Mouse (Mus musculus) midbrain, embryonic 15.5 days (tissue): ENCODE data around the gene Coa4. TPM values are rescaled to one million over a fixed set of nuclear protein-coding genes. Genes with fewer than 3 reads are reported as not detected.
"Not testable (repeated sequence)": the region's sequence is repeated elsewhere in the genome, so short reads cannot be mapped to it uniquely, and the experiment has no call there.

Experiments
- ATAC-seq: fragments of 200-750 bp; cut with Nextera tagmentation; replicated peaks from 2 replicates; pipeline ENCODE4 v1.8.0; 2017; ENCODE audit warnings: moderate TSS enrichment
- H3K27ac ChIP-seq: fragments of 300-500 bp; sonication (generic); 2 replicates; pipeline ENCODE4 v1.5.1; 2015; ENCODE audit warnings: mild to moderate bottlenecking, inconsistent platforms
- H3K27me3 ChIP-seq: fragments of 300-500 bp; sonication (generic); replicated peaks from 2 replicates; pipeline ENCODE4 v1.6.1; 2015; ENCODE audit warnings: inconsistent platforms
- H3K36me3 ChIP-seq: fragments of 300-500 bp; sonication (generic); replicated peaks from 2 replicates; pipeline ENCODE4 v1.6.1; 2015; ENCODE audit warnings: inconsistent platforms
- H3K4me1 ChIP-seq: fragments of 300-500 bp; sonication (generic); 2 replicates; pipeline ENCODE4 v1.6.1; 2015; ENCODE audit warnings: inconsistent platforms
- H3K4me2 ChIP-seq: fragments of 300-500 bp; sonication (generic); 2 replicates; pipeline ENCODE4 v1.6.1; 2015; ENCODE audit warnings: inconsistent platforms, mild to moderate bottlenecking, moderate library complexity
- H3K4me3 ChIP-seq: fragments of 300-500 bp; sonication (generic); 2 replicates; pipeline ENCODE4 v1.5.1; 2015; ENCODE audit warnings: mild to moderate bottlenecking, inconsistent platforms
- H3K9ac ChIP-seq: fragments of 300-500 bp; sonication (generic); 2 replicates; pipeline ENCODE4 v1.6.1; 2015; ENCODE audit warnings: mild to moderate bottlenecking, inconsistent platforms
- H3K9me3 ChIP-seq: fragments of 300-500 bp; sonication (generic); 2 replicates; pipeline ENCODE4 v1.6.1; 2016; ENCODE audit warnings: inconsistent platforms
- whole genome bisulfite sequencing: fragments of 180-500 bp; shearing (Covaris S2); methylation state at CpG from one replicate; pipeline ENCODE4 v1.1.7; 2015; ENCODE audit warnings: mixed read lengths; 5-methylcytosine and 5-hydroxymethylcytosine counted together
- polyA plus RNA-seq: library from polyadenylated mRNA; unstranded; fragments of >200 nt; fragmentation: Nextera tagmentation; extraction: Ambion mirVana; gene quantifications from 2 replicates; pipeline ENCODE4 v1.2.1, GENCODE M21; 2015

The Coa4 gene
- polyA plus RNA-seq, 1 experiment from 2014 or later = 15.5 TPM

DNA sequence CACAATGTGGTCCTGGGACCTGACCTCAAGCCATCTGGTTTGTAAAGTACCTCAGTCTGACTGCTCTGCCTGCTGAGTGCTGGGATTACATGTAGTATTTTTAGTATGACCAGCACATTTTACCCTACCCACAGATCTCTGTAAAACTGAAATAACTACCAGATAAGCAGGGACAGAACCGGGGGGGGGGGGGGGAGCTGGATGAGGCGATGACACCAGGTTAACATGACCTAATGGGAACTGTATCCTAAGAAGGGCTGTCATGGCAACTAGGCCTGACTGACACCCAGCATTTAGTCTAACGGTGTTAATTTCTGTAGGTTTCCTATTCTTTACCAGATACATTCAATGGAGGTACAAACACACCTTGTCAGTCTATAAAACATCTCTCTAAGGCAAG is 12.9 kb downstream of the Coa4 start:
- 87% methylated on average over 3 of the region's 3 CpGs for WGBS

DNA sequence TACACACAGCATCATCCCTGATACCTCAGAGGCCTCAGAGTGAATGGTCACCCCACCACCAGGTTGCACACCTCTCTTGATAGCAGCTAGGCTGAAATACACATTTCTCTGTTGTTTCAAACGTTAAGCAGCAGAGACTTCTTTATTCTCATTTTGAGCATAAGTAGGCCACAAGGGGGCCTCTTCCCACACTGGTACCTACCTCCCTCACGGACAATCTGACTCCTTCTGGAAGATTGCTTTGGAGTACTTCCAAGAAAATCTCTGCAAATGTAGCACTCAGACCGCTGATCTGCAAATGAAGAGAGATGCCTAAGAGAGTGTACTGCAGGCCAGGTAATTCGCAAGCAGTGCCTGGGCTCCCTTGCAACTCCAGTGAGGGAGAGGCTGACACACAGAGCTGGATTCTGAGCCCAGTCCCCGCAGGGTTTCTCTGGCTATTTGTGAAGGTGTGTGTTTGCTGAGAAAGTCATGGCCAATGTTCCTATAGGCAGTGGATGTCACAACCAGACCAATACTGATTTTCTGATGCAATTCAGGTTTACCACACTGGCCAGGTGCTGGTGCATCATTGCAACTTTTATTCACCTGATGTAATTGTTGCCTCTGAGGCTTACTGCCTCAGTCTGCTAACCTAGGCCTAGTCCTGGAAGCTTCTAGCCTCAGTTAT is 13.6 kb downstream of the Coa4 start:
- ATAC-seq = no peak
- Histone ChIP-seq H3K27ac (no peak overlapping the region), H3K4me3 (no peak overlapping the region), H3K4me1 (peaks cover 9% of the 10 kb centered on the region), H3K36me3 (peaks cover 6% of the 10 kb centered on the region; the same call in 1 of the 2 replicates), H3K9ac (no peak overlapping the region), H3K9me3 (no peaks in the 10 kb centered on the region), H3K27me3 (no peaks in the 10 kb centered on the region), H3K4me2 (no peak overlapping the region)
- 51% methylated on average over 5 of the region's 5 CpGs for WGBS

More for the DNA sequence above, 12.9 kb downstream of the Coa4 start:
- Histone ChIP-seq H3K27ac (no peak overlapping the region), H3K27me3 (no peaks in the 10 kb centered on the region), H3K9ac (no peak overlapping the region), H3K4me2 (no peak overlapping the region), H3K4me1 (peaks cover 2% of the 10 kb centered on the region), H3K36me3 (peaks cover 6% of the 10 kb centered on the region; the same call in 1 of the 2 replicates), H3K9me3 (no peaks in the 10 kb centered on the region), H3K4me3 (no peak overlapping the region)
- no peak for ATAC-seq

DNA sequence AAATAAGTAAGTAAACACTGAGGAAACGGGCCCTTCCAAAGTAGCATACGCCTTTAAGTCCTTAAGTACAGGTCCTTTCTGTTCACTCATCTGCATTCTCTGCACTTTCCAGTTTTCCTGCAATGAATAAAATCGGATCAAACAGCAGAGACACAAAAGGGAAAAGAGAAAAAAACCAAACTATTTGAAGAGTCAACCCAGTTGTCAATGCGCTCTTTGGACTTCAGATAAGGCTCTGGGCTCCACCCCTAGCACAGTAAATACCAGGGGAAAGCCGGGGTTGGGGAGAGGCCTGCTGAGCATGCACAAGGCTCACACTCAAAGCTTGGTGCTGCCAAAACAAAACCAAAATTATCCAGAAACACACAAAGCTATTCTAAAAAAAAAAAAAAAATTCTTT is 18.1 kb downstream of the Coa4 start:
- no peak overlapping the region for H3K4me2 ChIP-seq
- H3K27me3 ChIP-seq = no peaks in the 10 kb centered on the region
- H3K9me3 ChIP-seq = no peaks in the 10 kb centered on the region
- H3K9ac ChIP-seq = no peak overlapping the region
- peak overlapping the region; percentile 85 for H3K27ac ChIP-seq
- H3K36me3 ChIP-seq = no peaks in the 10 kb centered on the region
- peaks cover 12% of the 10 kb centered on the region for H3K4me1 ChIP-seq
- H3K4me3 ChIP-seq = no peak overlapping the region
- 43% methylated on average over 5 of the region's 5 CpGs for WGBS
- ATAC-seq = no peak

DNA sequence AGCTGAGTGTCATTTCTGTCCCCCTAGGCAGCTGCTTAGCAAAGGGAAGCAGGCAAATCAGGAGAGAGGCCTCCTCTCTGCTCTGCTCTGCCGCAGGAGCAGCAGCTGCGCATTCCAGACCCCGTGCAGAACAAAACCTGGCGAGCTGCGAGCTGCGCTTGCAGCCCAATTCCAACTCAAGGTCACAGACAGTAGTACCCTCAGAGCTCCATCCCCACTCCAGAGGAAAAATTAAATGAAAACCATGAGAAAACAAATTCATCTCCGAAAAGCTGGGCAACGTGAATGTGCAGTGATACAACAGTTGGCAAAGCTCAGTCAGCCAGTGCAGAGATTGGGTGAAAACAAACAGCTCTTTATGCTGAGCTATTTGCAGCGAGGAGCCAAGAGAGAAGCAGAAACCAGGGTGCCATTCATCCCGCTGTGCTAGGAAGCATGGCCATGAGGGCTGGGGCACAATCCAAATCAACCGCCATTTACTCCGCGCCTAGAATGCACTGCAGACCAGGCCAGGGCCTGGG is 18.6 kb downstream of the Coa4 start:
- Histone ChIP-seq H3K4me3 (no peak overlapping the region), H3K27ac (peak overlapping the region; percentile 85), H3K36me3 (no peaks in the 10 kb centered on the region), H3K9ac (no peak overlapping the region; the same call in 1 of the 2 replicates), H3K9me3 (no peaks in the 10 kb centered on the region), H3K4me2 (peak overlapping the region; percentile 19), H3K4me1 (peaks cover 12% of the 10 kb centered on the region), H3K27me3 (no peaks in the 10 kb centered on the region)
- peak; percentile 86 for ATAC-seq
- 17% methylated on average over 13 of the region's 13 CpGs for WGBS

DNA sequence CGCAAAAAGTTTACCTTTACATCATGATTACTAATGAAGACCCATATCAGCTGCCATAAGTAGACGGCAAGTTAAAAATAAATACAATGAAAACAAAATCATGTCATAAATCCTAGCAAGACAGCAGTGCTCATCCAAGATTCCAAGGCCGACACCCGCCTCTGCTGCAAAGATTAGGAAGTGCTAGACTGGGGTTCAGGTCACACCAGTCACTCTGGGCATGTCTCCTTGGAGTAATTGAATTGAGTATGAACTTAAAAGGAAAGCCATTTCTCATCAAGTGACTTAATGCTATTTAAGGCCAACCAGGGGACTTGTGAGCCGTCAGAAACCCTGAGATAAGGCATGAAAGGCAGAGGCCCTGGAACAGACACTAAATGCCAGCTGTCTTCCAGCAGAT is 20.4 kb downstream of the Coa4 start:
- Histone ChIP-seq H3K9ac (no peak overlapping the region), H3K4me3 (no peak overlapping the region), H3K4me1 (peaks cover 18% of the 10 kb centered on the region), H3K27ac (no peak overlapping the region), H3K4me2 (no peak overlapping the region), H3K27me3 (no peaks in the 10 kb centered on the region), H3K36me3 (no peaks in the 10 kb centered on the region), H3K9me3 (no peaks in the 10 kb centered on the region)
- ATAC-seq = no peak
- WGBS = 89% methylated on average over 5 of the region's 5 CpGs

DNA sequence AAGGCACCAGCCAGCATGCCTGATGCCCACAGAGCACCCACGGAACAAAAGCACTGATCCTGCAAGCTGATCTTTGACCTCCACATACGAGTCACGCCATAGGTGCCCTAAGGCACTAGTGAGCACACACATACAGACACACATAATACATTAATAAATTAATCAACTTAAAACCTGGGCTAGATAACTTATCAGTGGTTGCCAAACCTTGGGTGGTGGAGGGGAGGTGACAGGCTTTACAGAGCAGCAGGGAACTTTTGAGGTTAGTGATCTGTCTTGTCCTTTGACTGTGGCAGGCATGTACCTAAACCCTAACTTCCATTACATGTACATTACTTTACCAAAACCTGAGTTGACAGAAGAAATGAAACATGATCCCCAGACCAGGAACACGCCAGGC is 22.5 kb downstream of the Coa4 start:
- no peak overlapping the region for H3K9ac ChIP-seq
- 84% methylated on average over 4 of the region's 4 CpGs for WGBS
- ATAC-seq = no peak
- no peak overlapping the region for H3K27ac ChIP-seq
- no peaks in the 10 kb centered on the region for H3K9me3 ChIP-seq
- H3K4me1 ChIP-seq = peaks cover 24% of the 10 kb centered on the region
- no peak overlapping the region for H3K4me3 ChIP-seq
- H3K4me2 ChIP-seq = no peak overlapping the region
- H3K36me3 ChIP-seq = no peaks in the 10 kb centered on the region
- H3K27me3 ChIP-seq = no peaks in the 10 kb centered on the region

DNA sequence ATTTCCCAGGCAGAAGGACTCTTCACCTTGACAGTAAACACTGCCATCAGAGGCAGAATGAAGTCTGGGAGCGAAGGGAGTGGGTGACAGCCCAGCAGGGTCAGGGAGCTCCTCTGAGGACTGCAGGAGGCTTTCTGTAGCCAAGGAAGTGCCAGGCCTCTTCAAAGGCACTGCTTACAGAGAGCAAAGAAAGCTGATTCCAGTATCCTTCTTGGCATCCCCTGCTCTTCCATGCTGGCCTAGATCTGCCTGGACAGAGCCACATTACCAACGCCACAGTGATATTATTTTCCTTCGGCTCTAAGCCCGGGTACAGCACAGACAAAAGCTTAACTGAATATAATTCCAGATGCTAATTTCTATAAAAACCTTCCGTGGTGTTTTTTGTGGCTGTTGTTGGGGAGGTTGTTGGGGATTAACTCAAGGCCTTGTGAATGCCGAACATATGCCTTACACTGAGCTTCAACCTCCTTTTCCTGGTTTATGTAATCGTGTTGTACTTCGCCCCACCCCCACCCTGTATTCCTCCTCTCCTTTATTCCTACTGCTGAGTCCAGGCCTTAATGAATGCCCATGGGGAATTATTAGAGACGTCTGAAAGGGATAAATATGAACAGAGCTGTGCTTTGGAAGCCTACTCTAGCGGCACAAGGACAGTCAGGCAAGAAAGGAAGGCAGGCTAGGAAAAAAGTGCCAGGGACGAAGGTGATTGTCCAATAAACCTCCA is 25.2 kb downstream of the Coa4 start:
- no peak overlapping the region; the same call in 1 of the 2 replicates for H3K9ac ChIP-seq

DNA sequence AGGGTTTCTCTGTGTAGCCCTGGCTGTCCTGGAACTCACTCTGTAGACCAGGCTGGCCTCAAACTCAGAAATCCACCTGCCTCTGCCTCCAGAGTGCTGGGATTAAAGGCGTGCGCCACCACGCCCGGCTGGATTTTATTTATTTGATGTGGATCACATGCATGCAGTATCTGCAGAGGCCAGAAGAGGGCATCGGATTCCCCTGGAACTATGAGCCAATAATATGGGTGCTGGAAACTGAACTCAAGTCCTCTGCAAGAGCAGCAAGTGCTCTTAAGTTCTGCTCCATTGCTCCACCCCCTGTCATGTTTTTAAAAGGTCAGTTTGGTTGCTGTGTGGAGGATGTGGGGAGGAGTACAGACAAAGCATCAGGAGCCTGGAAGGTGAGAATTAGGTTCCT is 30.4 kb downstream of the Coa4 start:
- not testable (repeated sequence) for H3K36me3 ChIP-seq, H3K9me3 ChIP-seq, H3K4me3 ChIP-seq, ATAC-seq, H3K4me1 ChIP-seq, H3K4me2 ChIP-seq, H3K27ac ChIP-seq, H3K27me3 ChIP-seq, H3K9ac ChIP-seq
- 73% methylated on average over 5 of the region's 5 CpGs for WGBS

More for the DNA sequence above, 25.2 kb downstream of the Coa4 start:
- Histone ChIP-seq H3K9me3 (no peaks in the 10 kb centered on the region), H3K36me3 (0 out of 2 replicates have a peak, but pooled peaks cover 3% of the 10 kb centered on the region), H3K27me3 (no peaks in the 10 kb centered on the region), H3K27ac (peak overlapping the region; percentile 77), H3K4me1 (peaks cover 11% of the 10 kb centered on the region), H3K4me3 (no peak overlapping the region), H3K4me2 (no peak overlapping the region)
- ATAC-seq = peak; percentile 39; the same call in 1 of the 2 replicates
- WGBS = 44% methylated on average over 11 of the region's 11 CpGs

DNA sequence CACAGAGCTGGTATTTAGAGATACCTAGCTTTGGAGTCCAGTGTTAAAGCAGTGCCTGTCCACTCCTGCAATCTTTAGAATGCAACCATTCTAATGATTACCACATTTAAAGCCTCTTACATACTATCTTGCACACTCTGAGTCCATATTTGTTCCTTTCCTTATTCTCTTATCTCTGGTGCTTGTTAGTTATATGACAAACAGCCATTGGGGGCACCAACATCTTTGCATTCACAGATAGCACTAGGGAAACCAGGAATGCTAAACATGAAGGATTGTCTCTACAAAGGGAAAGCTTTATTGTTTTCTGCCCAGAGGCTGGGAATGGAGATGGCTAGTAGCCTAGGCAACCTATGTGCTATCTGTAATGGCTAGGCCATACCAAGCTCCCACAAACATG is 33.0 kb downstream of the Coa4 start:
- no peaks in the 10 kb centered on the region for H3K4me1 ChIP-seq
- H3K4me2 ChIP-seq = no peak overlapping the region
- no peak for ATAC-seq
- no peaks in the 10 kb centered on the region for H3K27me3 ChIP-seq
- H3K4me3 ChIP-seq = no peak overlapping the region
- peaks cover 2% of the 10 kb centered on the region; the same call in 1 of the 2 replicates for H3K36me3 ChIP-seq
- H3K9ac ChIP-seq = no peak overlapping the region
- no peaks in the 10 kb centered on the region for H3K9me3 ChIP-seq
- no peak overlapping the region for H3K27ac ChIP-seq

DNA sequence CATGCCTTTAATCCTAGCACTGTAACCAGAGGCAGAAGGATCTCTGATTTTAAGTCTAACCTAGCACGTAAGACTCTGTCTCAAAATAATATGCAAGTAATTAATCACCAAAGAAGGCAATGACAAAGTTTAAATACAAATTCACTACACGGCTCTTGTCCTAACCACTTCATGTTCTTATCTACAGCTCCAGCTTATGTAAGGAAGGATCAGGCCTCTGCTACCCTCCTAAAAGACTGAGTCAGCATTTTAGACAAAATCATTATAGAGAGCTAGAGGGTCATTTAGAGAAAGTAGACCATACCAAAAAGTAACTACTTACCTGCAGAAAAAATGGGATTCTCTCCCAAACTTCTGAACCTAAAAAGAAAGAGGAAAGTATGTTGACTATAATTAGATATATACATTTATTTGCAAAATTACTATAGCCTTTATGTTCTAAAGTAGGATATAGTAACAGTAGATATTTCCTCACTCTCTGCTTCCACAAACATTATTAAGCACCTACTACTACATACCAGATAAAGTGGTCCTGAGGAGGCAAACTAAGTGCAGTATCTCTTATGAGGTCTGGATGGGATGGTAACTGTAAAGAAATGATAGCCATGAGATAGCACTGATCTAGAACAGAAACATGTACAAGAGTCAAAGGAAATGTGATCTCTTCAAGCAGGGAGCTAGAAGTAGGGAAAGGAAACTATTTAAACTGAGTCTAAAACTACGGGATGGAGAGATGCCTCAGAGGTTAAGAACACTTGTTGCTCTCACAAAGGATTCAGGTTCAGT is 34.3 kb downstream of the Coa4 start:
- H3K27me3 ChIP-seq = no peaks in the 10 kb centered on the region
- H3K9me3 ChIP-seq = no peaks in the 10 kb centered on the region
- H3K9ac ChIP-seq = no peak overlapping the region
- H3K4me2 ChIP-seq = no peak overlapping the region
- no peak overlapping the region for H3K4me3 ChIP-seq
- WGBS = 89% methylated on average over 3 of the region's 3 CpGs
- H3K4me1 ChIP-seq = no peaks in the 10 kb centered on the region
- H3K27ac ChIP-seq = no peak overlapping the region
- no peak for ATAC-seq
- H3K36me3 ChIP-seq = no peaks in the 10 kb centered on the region; the same call in 1 of the 2 replicates

DNA sequence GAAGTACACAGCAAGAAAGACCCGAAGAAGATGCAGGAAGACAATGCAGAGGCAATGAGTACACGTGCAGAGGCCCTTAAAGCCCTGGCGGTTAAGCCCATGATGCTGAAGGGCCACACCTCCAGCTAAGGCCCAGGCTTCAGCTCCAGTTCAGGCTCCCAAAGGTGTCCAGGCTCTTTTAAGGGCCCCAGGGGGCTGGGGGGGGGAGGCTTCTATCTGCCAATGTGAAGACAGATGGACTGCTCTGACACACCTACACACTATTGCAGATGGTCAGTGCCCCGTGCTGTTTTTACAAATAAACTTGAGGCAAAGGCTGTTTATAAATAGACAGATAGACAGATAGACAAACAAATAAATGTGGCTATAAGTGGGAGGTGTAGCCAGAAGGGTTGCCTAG is 35.2 kb downstream of the Coa4 start:
- H3K36me3 ChIP-seq = no peaks in the 10 kb centered on the region; the same call in 1 of the 2 replicates
- no peak overlapping the region for H3K27ac ChIP-seq
- H3K9ac ChIP-seq = no peak overlapping the region
- ATAC-seq = no peak
- H3K4me2 ChIP-seq = no peak overlapping the region
- H3K9me3 ChIP-seq = no peaks in the 10 kb centered on the region
- no peaks in the 10 kb centered on the region for H3K27me3 ChIP-seq
- H3K4me1 ChIP-seq = no peaks in the 10 kb centered on the region
- WGBS = 84% methylated on average over 4 of the region's 4 CpGs
- H3K4me3 ChIP-seq = no peak overlapping the region

DNA sequence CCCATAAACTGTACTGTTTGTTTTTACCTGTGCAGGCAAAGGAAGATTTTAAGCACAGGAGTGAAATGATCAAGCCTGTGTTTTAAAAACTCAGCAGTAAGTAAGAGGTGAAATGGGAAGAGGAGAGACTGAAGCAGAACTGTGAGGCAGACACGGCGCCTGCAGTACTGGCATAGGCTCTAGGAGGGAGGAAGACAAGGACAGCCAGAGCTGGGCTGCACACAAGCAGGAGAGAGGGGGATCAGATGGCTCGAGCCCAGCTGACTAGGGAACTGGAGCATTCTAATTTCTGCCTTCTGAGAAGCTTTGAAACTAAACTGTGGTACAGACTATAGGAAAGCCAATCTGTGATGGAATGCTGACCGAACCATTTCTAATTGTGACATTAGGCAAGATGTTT is 35.8 kb downstream of the Coa4 start:
- no peak for ATAC-seq
- H3K9ac ChIP-seq = no peak overlapping the region
- H3K4me1 ChIP-seq = no peaks in the 10 kb centered on the region
- no peak overlapping the region for H3K4me2 ChIP-seq
- no peaks in the 10 kb centered on the region for H3K27me3 ChIP-seq
- 86% methylated on average over 4 of the region's 4 CpGs for WGBS
- H3K36me3 ChIP-seq = no peaks in the 10 kb centered on the region; the same call in 1 of the 2 replicates
- H3K4me3 ChIP-seq = no peak overlapping the region
- H3K27ac ChIP-seq = no peak overlapping the region
- H3K9me3 ChIP-seq = no peaks in the 10 kb centered on the region
